Mouse (Mus musculus): ENCODE measurements around the gene Bri3. TPM values are rescaled to one million over a fixed set of nuclear protein-coding genes. Genes with fewer than 3 reads are reported as not detected.

Gene Bri3
- total and polyA plus RNA-seq, 3 experiments = 21.6 to 40.5 TPM; not detected in 1

DNA sequence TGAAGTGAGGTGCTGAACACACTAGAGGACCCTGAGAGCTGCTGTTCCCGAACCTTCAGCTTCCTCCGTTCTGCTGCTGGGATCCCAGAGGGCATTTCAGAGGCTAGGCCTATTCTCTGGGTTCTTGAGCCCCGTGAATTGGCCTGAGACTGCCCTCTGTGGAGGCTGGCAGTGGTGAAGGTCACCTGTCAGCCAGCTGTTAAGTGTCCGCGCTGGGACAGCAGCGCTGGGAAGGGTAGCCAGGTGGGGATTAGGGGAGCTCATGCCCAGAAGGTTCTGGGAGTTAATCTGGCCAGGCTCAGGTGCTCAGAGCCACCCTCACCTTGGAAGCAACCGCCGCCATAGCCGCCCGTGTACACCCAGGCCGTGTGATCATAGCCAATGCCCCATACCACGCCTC is 39.9 kb upstream of the Bri3 start:
- H3K4me3 ChIP-seq (ENCODE audit: control insufficient read depth in 1 of 2, insufficient read depth in 1 of 2, low read depth in 2 of 2, low read length in 2 of 2) = no peak overlapping the region
- no peak for TF ChIP-seq MAFK (IDR thresholded peaks at IDR 0.05; ENCODE audit: borderline replicate concordance, low read depth, low read length)
- no peak for TF ChIP-seq POLR2A (IDR thresholded peaks at IDR 0.05; ENCODE audit: control insufficient read depth in 1 of 2, insufficient read depth in 1 of 2, low read depth in 1 of 2, low read length in 2 of 2, poor library complexity in 1 of 2)
- TF ChIP-seq MXI1 (IDR thresholded peaks at IDR 0.05; ENCODE audit: low read depth, low read length) = no peak
- TF ChIP-seq ETS1 (IDR thresholded peaks at IDR 0.05; ENCODE audit: low read depth, low read length) = no peak
- TF ChIP-seq NELFE (IDR thresholded peaks at IDR 0.05; ENCODE audit: low read depth, low read length) = no peak
- no peak for TF ChIP-seq SIN3A (IDR thresholded peaks at IDR 0.05; ENCODE audit: low read length)
- TF ChIP-seq CTCF (IDR thresholded peaks at IDR 0.05 in 2 of 3, conservative IDR thresholded peaks at IDR 0.05 in 1 of 3; ENCODE audit: control insufficient read depth in 1 of 3, insufficient read depth in 1 of 3, low read depth in 2 of 3, low read length in 3 of 3, poor library complexity in 1 of 3, severe bottlenecking in 1 of 3) = no peak
- TF ChIP-seq SMC3 (IDR thresholded peaks at IDR 0.05; ENCODE audit: low read depth, low read length) = no peak
- TF ChIP-seq E2F4 (IDR thresholded peaks at IDR 0.05; ENCODE audit: borderline replicate concordance, low read depth, low read length) = no peak
- TF ChIP-seq MAX (IDR thresholded peaks at IDR 0.05; ENCODE audit: low read length) = no peak
- TF ChIP-seq MAZ (IDR thresholded peaks at IDR 0.05; ENCODE audit: low read depth, low read length) = no peak
- TF ChIP-seq ZMIZ1 (IDR thresholded peaks at IDR 0.05; ENCODE audit: low read depth, low read length) = no peak
- no peaks in the 10 kb centered on the region for H3K36me3 ChIP-seq (ENCODE audit: control insufficient read depth in 1 of 2, insufficient read depth in 2 of 2, low read length in 2 of 2)
- DNase-seq (ENCODE audit: low read depth, low spot score) = no peak
- no peak overlapping the region for H3K9ac ChIP-seq (ENCODE audit: control insufficient read depth, low read depth, low read length, poor library complexity, severe bottlenecking)
- H3K9me3 ChIP-seq (replicated peaks; ENCODE audit: insufficient read depth, low read length) = no peaks in the 10 kb centered on the region
- no peaks in the 10 kb centered on the region for H3K79me2 ChIP-seq (ENCODE audit: control insufficient read depth, insufficient read depth, low read length, poor library complexity)
- H3K27me3 ChIP-seq (ENCODE audit: control insufficient read depth in 1 of 2, insufficient read depth in 2 of 2, low read length in 2 of 2) = no peaks in the 10 kb centered on the region
- no peak overlapping the region for H3K27ac ChIP-seq (ENCODE audit: control insufficient read depth, low read depth, low read length)
- H3K4me1 ChIP-seq (ENCODE audit: control insufficient read depth in 1 of 2, insufficient read depth in 2 of 2, low read length in 2 of 2) = no peaks in the 10 kb centered on the region

DNA sequence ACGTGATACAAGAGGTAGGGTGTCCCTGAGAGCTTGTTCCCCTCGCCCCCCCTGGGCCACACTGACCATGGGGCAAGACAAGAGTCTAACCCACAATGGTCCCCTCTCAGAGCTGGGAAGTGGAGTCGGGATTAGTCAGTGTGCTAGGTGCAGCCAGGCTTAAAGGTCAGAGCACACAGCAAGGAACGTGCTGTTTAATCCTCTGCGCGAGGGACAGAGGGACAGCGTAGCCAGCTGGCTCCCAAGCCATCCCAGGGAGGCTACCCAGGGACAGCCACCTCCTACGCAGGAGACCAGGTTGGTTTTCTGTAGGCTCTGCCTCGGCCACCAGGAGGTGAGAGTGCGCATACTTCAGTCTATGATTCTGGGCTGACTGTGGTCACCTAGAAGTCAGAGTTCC is 39.3 kb upstream of the Bri3 start:
- TF ChIP-seq POLR2AphosphoS2 (IDR thresholded peaks at IDR 0.05; ENCODE audit: low read length) = no peak
- no peak for TF ChIP-seq TAL1 (IDR thresholded peaks at IDR 0.05; ENCODE audit: low read length)
- no peak for TF ChIP-seq MYC (IDR thresholded peaks at IDR 0.05; ENCODE audit: low read depth, low read length)
- no peak for TF ChIP-seq ZC3H11A (IDR thresholded peaks at IDR 0.05; ENCODE audit: low read depth, low read length)
- TF ChIP-seq MAX (IDR thresholded peaks at IDR 0.05; ENCODE audit: low read length) = no peak
- TF ChIP-seq JUND (IDR thresholded peaks at IDR 0.05; ENCODE audit: low read depth, low read length) = no peak
- TF ChIP-seq CHD1 (IDR thresholded peaks at IDR 0.05; ENCODE audit: low read depth, low read length) = no peak
- TF ChIP-seq TBP (IDR thresholded peaks at IDR 0.05; ENCODE audit: low read depth, low read length) = no peak
- Histone ChIP-seq H3K9ac (ENCODE audit: control insufficient read depth, low read depth, low read length, poor library complexity, severe bottlenecking) (no peak overlapping the region), H3K79me2 (ENCODE audit: control insufficient read depth, insufficient read depth, low read length, poor library complexity) (no peaks in the 10 kb centered on the region), H3K4me3 (ENCODE audit: control insufficient read depth in 1 of 2, insufficient read depth in 1 of 2, low read depth in 2 of 2, low read length in 2 of 2) (no peak overlapping the region), H3K27ac (ENCODE audit: control insufficient read depth, low read depth, low read length) (no peak overlapping the region), H3K4me1 (ENCODE audit: control insufficient read depth in 1 of 2, insufficient read depth in 2 of 2, low read length in 2 of 2) (no peaks in the 10 kb centered on the region), H3K27me3 (ENCODE audit: control insufficient read depth in 1 of 2, insufficient read depth in 2 of 2, low read length in 2 of 2) (no peaks in the 10 kb centered on the region), H3K9me3 (replicated peaks; ENCODE audit: insufficient read depth, low read length) (no peaks in the 10 kb centered on the region), H3K36me3 (ENCODE audit: control insufficient read depth in 1 of 2, insufficient read depth in 2 of 2, low read length in 2 of 2) (no peaks in the 10 kb centered on the region)
- no peak for DNase-seq (ENCODE audit: low read depth, low spot score)
